Mouse (Mus musculus) small intestine, adult 2 months (tissue): ENCODE results near the gene Atp1b2. TPM values are rescaled to one million over a fixed set of nuclear protein-coding genes. Genes with fewer than 3 reads are reported as not detected.

ENCODE experiments used
- H3K27ac ChIP-seq: fragments of 200-500 bp; 2 replicates; pipeline ENCODE4 v1.5.1; 2012; ENCODE audit warnings: low read depth, low read length, control low read depth, inconsistent platforms; ENCODE audit not compliant: insufficient read depth
- H3K27me3 ChIP-seq: fragments of 200-500 bp; 2 replicates; pipeline ENCODE4 v1.6.1; 2012; ENCODE audit warnings: mild to moderate bottlenecking, moderate library complexity, low read length, inconsistent platforms; ENCODE audit not compliant: control insufficient read depth, insufficient read depth
- H3K36me3 ChIP-seq: fragments of 200-500 bp; 2 replicates; pipeline ENCODE4 v1.6.1; 2012; ENCODE audit warnings: mild to moderate bottlenecking, low read length, control low read depth, inconsistent platforms; ENCODE audit not compliant: control insufficient read depth, insufficient read depth
- H3K4me1 ChIP-seq: fragments of 200-500 bp; 2 replicates; pipeline ENCODE4 v1.6.1; 2012; ENCODE audit warnings: low read length, inconsistent platforms, mixed read lengths; ENCODE audit not compliant: control insufficient read depth, insufficient read depth, insufficient read length
- H3K4me3 ChIP-seq: fragments of 200-500 bp; 2 replicates; pipeline ENCODE4 v1.5.1; 2012; ENCODE audit warnings: low read depth, mild to moderate bottlenecking, control low read depth, inconsistent platforms, low read length, moderate library complexity
- CTCF ChIP-seq: fragments of 200-500 bp; IDR thresholded peaks from 2 replicates; pipeline ENCODE4 v1.5.1; 2012; ENCODE audit warnings: low read depth, mild to moderate bottlenecking, control low read depth, inconsistent platforms, low read length, moderate library complexity, mixed read lengths; ENCODE audit not compliant: insufficient replicate concordance, insufficient read length; ENCODE audit errors: extremely low read depth
- POLR2A ChIP-seq: fragments of 200-500 bp; IDR thresholded peaks from 2 replicates; pipeline ENCODE4 v1.6.1; 2012; ENCODE audit warnings: low read depth, mild to moderate bottlenecking, control low read depth, inconsistent platforms, low read length, moderate library complexity
- WGBS: fragments of 180-500 bp; shearing (Covaris S2); methylation state at CpG from one replicate; pipeline ENCODE4 v1.1.7; 2018; 5-methylcytosine and 5-hydroxymethylcytosine counted together
- polyA plus RNA-seq: library from polyadenylated mRNA; depleted of rRNA; stranded (reverse); fragments of >200 nt; gene quantifications from 2 replicates; pipeline ENCODE4 v1.2.3, GENCODE M21; 2012

Atp1b2 gene
- polyA plus RNA-seq, 1 experiment: 4.5 TPM

- no peak overlapping the region for H3K27ac ChIP-seq
- no peak for TF ChIP-seq POLR2A
- TF ChIP-seq CTCF: no peak
- 84% methylated on average over 22 of the region's 22 CpGs for WGBS
- no peaks in the 10 kb centered on the region for H3K27me3 ChIP-seq
- peaks cover 46% of the 10 kb centered on the region for H3K36me3 ChIP-seq
- H3K4me1 ChIP-seq: peaks cover 6% of the 10 kb centered on the region
- H3K4me3 ChIP-seq: no peak overlapping the region
These were observed 16.4 kb downstream of the Atp1b2 start for GRCm38 (mm10) chr11:69589207-69589834.

- no peak overlapping the region for H3K4me3 ChIP-seq
- 62% methylated on average over 7 of the region's 7 CpGs for WGBS
- H3K27ac ChIP-seq: no peak overlapping the region
- peaks cover 39% of the 10 kb centered on the region for H3K36me3 ChIP-seq
- H3K27me3 ChIP-seq: no peaks in the 10 kb centered on the region
- TF ChIP-seq POLR2A (no peak), CTCF (no peak)
- peaks cover 6% of the 10 kb centered on the region for H3K4me1 ChIP-seq
These were observed 19.9 kb downstream of the Atp1b2 start for GRCm38 (mm10) chr11:69585718-69586325.

- H3K27me3 ChIP-seq: no peaks in the 10 kb centered on the region
- peaks cover 6% of the 10 kb centered on the region for H3K4me1 ChIP-seq
- H3K4me3 ChIP-seq: no peak overlapping the region
- WGBS: 89% methylated on average over 13 of the region's 13 CpGs
- H3K36me3 ChIP-seq: peaks cover 31% of the 10 kb centered on the region
- TF ChIP-seq POLR2A (no peak), CTCF (no peak)
- H3K27ac ChIP-seq: no peak overlapping the region
These were observed 20.8 kb downstream of the Atp1b2 start for GRCm38 (mm10) chr11:69584937-69585336.

GRCm38 (mm10) chr11:69584008-69584407, 21.7 kb downstream of the Atp1b2 start:
- TF ChIP-seq POLR2A: no peak
- no peaks in the 10 kb centered on the region for H3K27me3 ChIP-seq
- H3K36me3 ChIP-seq: peaks cover 22% of the 10 kb centered on the region
- H3K4me1 ChIP-seq: peaks cover 6% of the 10 kb centered on the region
- no peak overlapping the region for H3K4me3 ChIP-seq
- no peak overlapping the region for H3K27ac ChIP-seq
- 78% methylated on average over 7 of the region's 7 CpGs for WGBS

- Histone ChIP-seq H3K4me1 (peaks cover 17% of the 10 kb centered on the region), H3K4me3 (no peak overlapping the region), H3K27ac (no peak overlapping the region), H3K27me3 (no peaks in the 10 kb centered on the region), H3K36me3 (peaks cover 6% of the 10 kb centered on the region)
- WGBS: 51% methylated on average over 9 of the region's 9 CpGs
- TF ChIP-seq CTCF (no peak), POLR2A (no peak)
These were observed 23.4 kb downstream of the Atp1b2 start for GRCm38 (mm10) chr11:69582230-69582805.

- peak overlapping the region; percentile 66 for H3K4me3 ChIP-seq
- TF ChIP-seq POLR2A (no peak), CTCF (no peak)
- peaks cover 1% of the 10 kb centered on the region; the same call in 1 of the 2 replicates for H3K36me3 ChIP-seq
- peak overlapping the region; percentile 94 for H3K27ac ChIP-seq
- no peaks in the 10 kb centered on the region for H3K27me3 ChIP-seq
- 0% methylated on average over 8 of the region's 8 CpGs for WGBS
- H3K4me1 ChIP-seq: peaks cover 17% of the 10 kb centered on the region
These were observed 23.9 kb downstream of the Atp1b2 start for GRCm38 (mm10) chr11:69581814-69582213.

- WGBS: under 1% methylated on average over 36 of the region's 36 CpGs
- peaks cover 17% of the 10 kb centered on the region for H3K4me1 ChIP-seq
- H3K27ac ChIP-seq: peak overlapping the region; percentile 94
- TF ChIP-seq POLR2A: peak; percentile 42; the same call in 1 of the 2 replicates
- peak; percentile 21; the same call in 1 of the 2 replicates for TF ChIP-seq CTCF
- H3K36me3 ChIP-seq: no peaks in the 10 kb centered on the region
- peak overlapping the region; percentile 66 for H3K4me3 ChIP-seq
- no peaks in the 10 kb centered on the region for H3K27me3 ChIP-seq
These were observed 24.5 kb downstream of the Atp1b2 start for GRCm38 (mm10) chr11:69581147-69581688.
